Mouse (Mus musculus): ENCODE measurements around the gene Plscr2. TPM values are rescaled to one million over a fixed set of nuclear protein-coding genes. Genes with fewer than 3 reads are reported as not detected.

Gene Plscr2
- 0.98 and 1.3 TPM in 2 replicates for polyA plus RNA-seq (2012; rRNA removed)

GRCm38 (mm10) chr9:92275486-92276207 is at the start of gene Plscr2:
Gene Plscr2, plus strand, starts transcription at chr9:92275602.
- DNase-seq (ENCODE audit: low read depth in 1 of 2, low spot score in 2 of 2), result no peak
- no peaks in the 10 kb centered on the region; the same call in 1 of the 2 replicates for H3K4me1 ChIP-seq (ENCODE audit: control insufficient read depth, insufficient read depth, insufficient read length)
- TF ChIP-seq POLR2A (IDR thresholded peaks at IDR 0.05; ENCODE audit: low read depth, low read length), result no peak
- TF ChIP-seq CTCF (IDR thresholded peaks at IDR 0.05; ENCODE audit: extremely low read depth, insufficient read depth, insufficient read length, insufficient replicate concordance), result no peak
- peak within 1 kb of the TSS; percentile 47; the same call in 1 of the 2 replicates for H3K27ac ChIP-seq (ENCODE audit: insufficient read depth, low read length)
- WGBS, result 89% methylated on average over 9 of the region's 9 CpGs
- no peaks in the 10 kb centered on the region for H3K27me3 ChIP-seq (ENCODE audit: control insufficient read depth, insufficient read depth, low read length)
- H3K36me3 ChIP-seq (ENCODE audit: control insufficient read depth, insufficient read depth, low read length), result no peaks in the 10 kb centered on the region
- H3K4me3 ChIP-seq (ENCODE audit: extremely low read depth, insufficient read depth, insufficient read length), result no peak within 1 kb of the TSS

GRCm38 (mm10) chr9:92226127-92226655 is 49.2 kb upstream of the Plscr2 start:
- H3K27me3 ChIP-seq (ENCODE audit: control insufficient read depth, insufficient read depth, low read length), result no peaks in the 10 kb centered on the region
- no peaks in the 10 kb centered on the region for H3K4me1 ChIP-seq (ENCODE audit: control insufficient read depth, insufficient read depth, insufficient read length)
- H3K27ac ChIP-seq (ENCODE audit: insufficient read depth, low read length), result no peak overlapping the region
- no peaks in the 10 kb centered on the region for H3K36me3 ChIP-seq (ENCODE audit: control insufficient read depth, insufficient read depth, low read length)
- TF ChIP-seq POLR2A (IDR thresholded peaks at IDR 0.05; ENCODE audit: low read depth, low read length) (no peak), CTCF (IDR thresholded peaks at IDR 0.05; ENCODE audit: extremely low read depth, insufficient read depth, insufficient read length, insufficient replicate concordance) (no peak)
- H3K4me3 ChIP-seq (ENCODE audit: extremely low read depth, insufficient read depth, insufficient read length), result no peak overlapping the region
- no peak for DNase-seq (ENCODE audit: low read depth in 1 of 2, low spot score in 2 of 2)
- 41% methylated on average over 3 of the region's 3 CpGs for WGBS

- WGBS, result 71% methylated on average over 3 of the region's 3 CpGs
- no peak for TF ChIP-seq POLR2A (IDR thresholded peaks at IDR 0.05; ENCODE audit: low read depth, low read length)
- TF ChIP-seq CTCF (IDR thresholded peaks at IDR 0.05; ENCODE audit: extremely low read depth, insufficient read depth, insufficient read length, insufficient replicate concordance), result no peak
These were observed 48.6 kb upstream of the Plscr2 start for GRCm38 (mm10) chr9:92226795-92227194.

GRCm38 (mm10) chr9:92228867-92229832 is 46.3 kb upstream of the Plscr2 start:
- no peak for TF ChIP-seq POLR2A (IDR thresholded peaks at IDR 0.05; ENCODE audit: low read depth, low read length)
- no peak for TF ChIP-seq CTCF (IDR thresholded peaks at IDR 0.05; ENCODE audit: extremely low read depth, insufficient read depth, insufficient read length, insufficient replicate concordance)
- H3K27me3 ChIP-seq (ENCODE audit: control insufficient read depth, insufficient read depth, low read length), result no peaks in the 10 kb centered on the region
- H3K4me1 ChIP-seq (ENCODE audit: control insufficient read depth, insufficient read depth, insufficient read length), result no peaks in the 10 kb centered on the region
- H3K36me3 ChIP-seq (ENCODE audit: control insufficient read depth, insufficient read depth, low read length), result no peaks in the 10 kb centered on the region
- DNase-seq (ENCODE audit: low read depth in 1 of 2, low spot score in 2 of 2), result no peak
- 71% methylated on average over 16 of the region's 16 CpGs for WGBS
- no peak overlapping the region for H3K4me3 ChIP-seq (ENCODE audit: extremely low read depth, insufficient read depth, insufficient read length)
- H3K27ac ChIP-seq (ENCODE audit: insufficient read depth, low read length), result no peak overlapping the region

More at GRCm38 (mm10) chr9:92226795-92227194, 48.6 kb upstream of the Plscr2 start:
- Histone ChIP-seq H3K36me3 (ENCODE audit: control insufficient read depth, insufficient read depth, low read length) (no peaks in the 10 kb centered on the region), H3K4me3 (ENCODE audit: extremely low read depth, insufficient read depth, insufficient read length) (no peak overlapping the region), H3K27ac (ENCODE audit: insufficient read depth, low read length) (no peak overlapping the region), H3K27me3 (ENCODE audit: control insufficient read depth, insufficient read depth, low read length) (no peaks in the 10 kb centered on the region), H3K4me1 (ENCODE audit: control insufficient read depth, insufficient read depth, insufficient read length) (no peaks in the 10 kb centered on the region)
- no peak for DNase-seq (ENCODE audit: low read depth in 1 of 2, low spot score in 2 of 2)

- TF ChIP-seq POLR2A (IDR thresholded peaks at IDR 0.05; ENCODE audit: low read depth, low read length) (no peak), CTCF (IDR thresholded peaks at IDR 0.05; ENCODE audit: extremely low read depth, insufficient read depth, insufficient read length, insufficient replicate concordance) (no peak)
- Histone ChIP-seq H3K4me3 (ENCODE audit: extremely low read depth, insufficient read depth, insufficient read length) (no peak overlapping the region), H3K4me1 (ENCODE audit: control insufficient read depth, insufficient read depth, insufficient read length) (no peaks in the 10 kb centered on the region), H3K27ac (ENCODE audit: insufficient read depth, low read length) (no peak overlapping the region), H3K36me3 (ENCODE audit: control insufficient read depth, insufficient read depth, low read length) (no peaks in the 10 kb centered on the region), H3K27me3 (ENCODE audit: control insufficient read depth, insufficient read depth, low read length) (no peaks in the 10 kb centered on the region)
- 56% methylated on average over 2 of the region's 2 CpGs for WGBS
- DNase-seq (ENCODE audit: low read depth in 1 of 2, low spot score in 2 of 2), result no peak
These were observed 45.6 kb upstream of the Plscr2 start for GRCm38 (mm10) chr9:92229833-92230205.

DNA sequence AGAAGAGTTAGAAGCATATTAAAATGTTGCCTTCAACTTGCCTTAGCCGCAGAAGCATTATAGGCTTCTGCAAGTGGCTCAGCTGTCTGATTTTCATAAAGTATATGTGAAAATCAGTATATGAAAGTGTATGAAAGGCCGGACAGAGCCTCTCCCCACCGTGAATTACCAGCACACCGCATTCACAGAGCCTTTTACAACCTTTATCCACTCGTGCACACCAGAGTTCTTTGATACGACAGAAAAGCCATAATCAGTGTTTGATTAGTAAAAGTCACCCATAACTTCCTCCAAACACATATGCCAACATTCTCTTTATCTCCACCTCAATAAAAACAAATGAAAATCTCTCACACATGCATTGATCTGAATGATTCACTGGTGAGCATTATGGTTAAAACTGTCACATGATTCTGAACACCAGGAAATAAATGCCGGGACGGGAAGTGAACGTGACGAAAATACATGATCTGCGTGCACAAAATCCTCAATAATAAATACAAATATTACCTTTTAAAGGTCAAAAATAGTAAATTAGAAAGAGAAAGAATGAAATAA is 40.4 kb upstream of the Plscr2 start:
- Histone ChIP-seq H3K36me3 (ENCODE audit: control insufficient read depth, insufficient read depth, low read length) (no peaks in the 10 kb centered on the region), H3K4me3 (ENCODE audit: extremely low read depth, insufficient read depth, insufficient read length) (no peak overlapping the region), H3K27me3 (ENCODE audit: control insufficient read depth, insufficient read depth, low read length) (no peaks in the 10 kb centered on the region), H3K4me1 (ENCODE audit: control insufficient read depth, insufficient read depth, insufficient read length) (no peaks in the 10 kb centered on the region), H3K27ac (ENCODE audit: insufficient read depth, low read length) (no peak overlapping the region)
- no peak for DNase-seq (ENCODE audit: low read depth in 1 of 2, low spot score in 2 of 2)
- 92% methylated on average over 11 of the region's 11 CpGs for WGBS
- no peak for TF ChIP-seq POLR2A (IDR thresholded peaks at IDR 0.05; ENCODE audit: low read depth, low read length)
- no peak for TF ChIP-seq CTCF (IDR thresholded peaks at IDR 0.05; ENCODE audit: extremely low read depth, insufficient read depth, insufficient read length, insufficient replicate concordance)

Data from spleen, adult 2 months (tissue).